Mouse (Mus musculus) spleen, adult 2 months (tissue): ENCODE results near the gene Btla.

Experiments used
- CTCF ChIP-seq: fragments of 200-500 bp; IDR thresholded peaks from 2 replicates; pipeline ENCODE4 v1.5.1; 2011; ENCODE audit warnings: mild to moderate bottlenecking, inconsistent platforms; ENCODE audit not compliant: insufficient read depth, insufficient read length, insufficient replicate concordance; ENCODE audit errors: extremely low read depth
- POLR2A ChIP-seq: fragments of 200-500 bp; IDR thresholded peaks from 2 replicates; pipeline ENCODE4 v1.6.1; 2011; ENCODE audit warnings: low read depth, low read length, inconsistent platforms

- TF ChIP-seq CTCF (no peak), POLR2A (no peak)
Measured at GRCm38 (mm10) chr16:45297806-45298205, 73.7 kb downstream of the Btla start.
